Mouse (Mus musculus) embryo, embryonic 10 days (tissue): ENCODE data around the gene Mpst.
A peak's percentile ranks its signal among the peaks of the same experiment; 100 is the strongest.

Experiments
- DNase-seq: peaks from one replicate; pipeline ENCODE4 v3.0.0-alpha.2; 2015; ENCODE audit warnings: low spot score

Mpst gene

GRCm38 (mm10) chr15:78406293-78406934 is at the start of gene Mpst:
Gene Mpst (plus strand): TSS chr15:78406416.
- peak; percentile 92 for DNase-seq

- DNase-seq: no peak
Measured at GRCm38 (mm10) chr15:78365916-78366315, 40.3 kb upstream of the Mpst start.

GRCm38 (mm10) chr15:78366875-78367274 is 39.3 kb upstream of the Mpst start:
- no peak for DNase-seq

GRCm38 (mm10) chr15:78367811-78368210 is 38.4 kb upstream of the Mpst start:
- DNase-seq: no peak

GRCm38 (mm10) chr15:78368926-78369346 is 37.3 kb upstream of the Mpst start:
- DNase-seq: peak; percentile 77

GRCm38 (mm10) chr15:78369641-78370040 is 36.6 kb upstream of the Mpst start:
- DNase-seq: no peak

- DNase-seq: no peak
Measured at GRCm38 (mm10) chr15:78372796-78373195, 33.4 kb upstream of the Mpst start.

GRCm38 (mm10) chr15:78374204-78374603 is 32.0 kb upstream of the Mpst start:
- DNase-seq: no peak

GRCm38 (mm10) chr15:78377859-78378258 is 28.4 kb upstream of the Mpst start:
- no peak for DNase-seq

- no peak for DNase-seq
Measured at GRCm38 (mm10) chr15:78378556-78378955, 27.7 kb upstream of the Mpst start.

- DNase-seq: no peak
Measured at GRCm38 (mm10) chr15:78380208-78380607, 26.0 kb upstream of the Mpst start.

DNA sequence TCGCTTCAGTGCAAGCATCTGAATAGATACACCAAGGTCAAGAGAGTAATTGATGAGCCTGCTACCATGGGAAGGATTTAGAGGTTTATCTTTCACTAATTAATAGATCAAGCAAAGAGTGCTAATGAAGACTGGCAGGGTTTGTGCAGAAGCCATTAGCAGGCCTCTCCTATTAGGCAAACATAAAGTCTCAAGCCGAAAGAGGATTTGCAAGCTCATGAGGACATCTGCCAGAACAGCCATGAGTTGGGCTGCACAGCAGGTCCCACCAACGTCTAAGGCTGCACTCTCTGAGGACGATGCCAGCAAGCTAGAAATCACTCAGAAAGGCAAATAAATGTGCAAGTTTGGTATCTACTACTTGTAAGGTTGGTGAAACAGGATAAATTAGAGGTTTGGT is 25.5 kb upstream of the Mpst start:
- no peak for DNase-seq

DNA sequence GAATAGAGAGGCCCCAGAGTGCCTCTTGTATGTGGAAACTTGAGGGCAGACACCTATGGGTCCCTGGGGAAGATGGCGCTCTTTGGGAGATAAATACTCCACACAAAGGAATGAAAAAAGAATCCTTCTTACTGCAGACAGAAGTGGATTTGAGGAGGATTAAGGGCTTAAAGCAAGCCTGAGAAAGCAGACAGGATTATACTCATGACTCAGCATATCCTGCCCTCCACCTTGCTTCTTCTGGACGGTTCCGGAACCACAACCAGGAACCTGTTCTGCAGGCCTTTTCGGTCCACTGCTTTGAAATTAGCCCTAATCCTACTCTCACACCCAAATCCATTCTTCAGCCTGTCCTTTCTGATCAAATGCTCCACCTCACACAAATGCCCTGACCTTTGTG is 24.1 kb upstream of the Mpst start:
- DNase-seq: no peak

DNA sequence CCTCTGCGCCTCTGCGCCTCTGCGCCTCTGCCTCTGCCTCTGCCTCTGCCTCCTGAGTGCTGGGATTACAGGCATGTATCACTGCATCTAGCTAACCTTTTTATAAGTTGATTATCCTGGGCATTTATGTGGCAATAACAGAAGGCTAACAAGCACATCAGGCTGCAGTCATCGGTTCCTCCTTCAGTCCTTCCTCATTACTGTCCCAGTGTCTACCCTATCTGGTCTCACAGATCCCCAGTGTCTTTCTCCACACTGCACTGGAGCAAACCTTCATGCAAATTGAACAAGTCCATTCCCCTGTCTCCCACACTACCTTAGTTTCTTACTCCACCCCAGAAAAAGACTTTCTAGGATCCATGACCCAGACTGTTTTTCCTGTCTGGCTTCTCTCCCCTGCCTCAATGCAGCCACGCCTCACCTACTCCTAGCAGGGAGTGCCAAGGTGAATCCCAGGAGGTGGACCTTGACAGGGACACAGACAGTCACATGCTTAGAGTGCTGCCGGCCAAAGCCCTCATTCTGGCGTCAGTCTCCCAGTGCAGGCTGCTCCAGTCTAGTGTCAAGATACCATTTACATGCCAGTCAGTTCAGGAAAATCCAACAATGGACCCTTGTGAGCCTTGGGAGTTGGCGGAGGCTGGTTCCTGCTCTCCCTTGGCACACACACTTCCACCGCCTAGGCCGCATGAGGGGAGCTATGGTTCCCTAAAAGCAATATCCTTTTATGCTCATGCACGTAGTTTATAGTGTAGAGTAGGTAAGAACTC is 22.6 kb upstream of the Mpst start:
- no peak for DNase-seq

DNA sequence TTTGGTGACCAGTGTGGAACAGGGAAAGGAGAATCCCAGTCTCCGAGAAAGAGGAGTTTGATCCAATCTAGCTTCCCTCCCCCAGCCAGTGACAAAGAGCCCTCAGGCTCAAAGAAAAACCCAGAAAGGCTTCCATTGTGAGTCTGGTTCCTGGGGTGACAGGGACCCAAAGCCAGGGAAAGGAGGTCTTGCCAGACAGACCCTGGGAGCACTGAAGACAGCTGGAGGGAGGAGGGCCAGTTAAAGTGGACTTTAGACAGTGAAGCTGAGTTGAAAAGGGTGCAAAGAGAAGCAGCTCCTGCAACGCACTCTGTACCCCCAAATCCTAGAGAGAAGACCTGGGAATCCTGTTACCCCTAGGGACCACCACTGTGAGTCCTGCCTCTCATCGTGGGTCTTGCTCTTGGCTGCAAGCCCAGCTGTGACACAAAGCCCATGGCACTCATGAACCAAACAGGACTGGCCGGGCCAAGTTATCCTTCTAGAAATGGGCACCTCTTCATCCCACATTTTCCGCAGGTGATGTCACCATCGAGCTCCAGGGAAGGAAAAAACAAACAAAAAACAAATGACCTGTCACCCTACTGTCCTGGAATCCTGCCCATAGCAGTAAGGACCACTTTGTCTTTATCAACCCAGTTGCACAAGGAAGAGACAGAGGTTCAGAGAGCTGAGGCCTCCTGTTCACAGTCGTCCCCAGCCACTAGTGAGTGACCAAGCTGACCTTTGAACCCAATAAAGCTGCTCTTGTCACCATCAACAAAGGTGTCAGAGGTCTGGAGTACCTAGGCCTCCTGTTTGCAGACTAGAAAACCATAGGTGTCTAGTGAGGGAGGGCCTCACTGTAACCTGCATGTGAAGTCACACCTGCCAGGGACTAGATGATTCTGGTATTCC is 21.7 kb upstream of the Mpst start:
- no peak for DNase-seq

GRCm38 (mm10) chr15:78385564-78385963 is 20.7 kb upstream of the Mpst start:
- DNase-seq: no peak

DNA sequence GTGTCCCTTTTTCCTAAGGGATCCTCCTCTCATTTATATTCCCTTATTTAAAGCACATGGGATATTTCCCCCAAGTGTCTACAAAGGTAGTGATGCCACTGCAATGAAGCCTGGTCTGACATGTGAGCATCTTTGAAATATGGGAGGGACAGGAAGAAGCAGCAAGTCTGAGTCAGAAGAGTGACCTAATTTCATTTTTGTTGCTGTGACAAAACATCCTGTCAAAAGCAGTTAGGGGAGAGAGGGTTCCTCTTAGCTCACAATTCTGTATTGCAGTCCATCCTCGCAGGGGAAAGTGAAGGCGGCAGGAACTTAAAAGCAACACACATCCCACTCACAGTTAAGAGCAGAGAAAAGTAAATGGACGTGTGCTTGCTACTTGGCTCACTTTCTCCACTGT is 15.4 kb upstream of the Mpst start:
- DNase-seq: no peak

DNA sequence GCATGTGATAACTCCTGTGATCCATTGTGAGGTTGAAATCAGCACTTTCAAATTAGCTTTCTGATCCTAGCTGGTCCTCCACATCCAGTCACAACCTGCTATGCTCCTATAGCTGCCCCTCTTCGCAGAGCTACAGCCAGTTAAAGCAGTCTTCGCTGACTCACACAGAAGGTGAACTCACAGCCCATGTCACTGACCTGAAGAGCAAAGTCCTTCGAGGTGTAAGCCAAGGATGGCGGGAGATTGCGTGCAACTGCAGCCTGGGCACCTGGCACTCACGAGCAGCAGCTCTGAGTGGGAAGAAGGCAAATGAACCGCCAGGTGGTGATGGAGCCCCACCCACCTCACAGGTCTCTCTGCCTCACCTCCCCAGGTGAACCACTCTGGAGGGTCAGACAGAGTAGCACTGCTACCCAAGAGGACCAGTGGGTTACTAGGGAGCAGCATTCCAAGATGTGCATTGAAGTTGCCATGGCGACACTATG is 10.7 kb upstream of the Mpst start, which contains the start of gene Tex33:
Gene Tex33 (minus strand): TSS at position 435 of the 485 bp plus-strand sequence.
- DNase-seq: no peak

DNA sequence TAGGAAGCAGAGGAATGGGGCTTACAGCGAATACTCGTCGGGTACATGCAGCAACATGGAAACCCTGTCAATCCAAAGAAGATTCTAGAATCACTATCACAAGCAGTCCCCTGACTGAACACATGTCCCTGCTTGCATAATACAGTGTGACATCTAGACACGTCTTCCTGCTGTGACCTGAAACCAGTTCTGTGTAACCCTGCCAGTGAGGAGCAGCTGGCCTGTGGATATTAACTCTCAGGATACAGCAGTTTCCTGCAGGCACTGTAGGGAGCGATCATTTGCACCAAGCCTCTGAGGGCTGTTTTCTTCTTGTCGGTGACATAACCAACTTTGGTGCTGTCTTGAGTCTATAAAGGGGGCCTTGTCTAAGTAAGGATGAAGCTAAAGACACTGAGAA is 4.9 kb upstream of the Mpst start:
- DNase-seq: no peak

- no peak for DNase-seq
Measured at GRCm38 (mm10) chr15:78401921-78402320, 4.3 kb upstream of the Mpst start.

- no peak for DNase-seq
Measured at GRCm38 (mm10) chr15:78402423-78402822, 3.8 kb upstream of the Mpst start.

DNA sequence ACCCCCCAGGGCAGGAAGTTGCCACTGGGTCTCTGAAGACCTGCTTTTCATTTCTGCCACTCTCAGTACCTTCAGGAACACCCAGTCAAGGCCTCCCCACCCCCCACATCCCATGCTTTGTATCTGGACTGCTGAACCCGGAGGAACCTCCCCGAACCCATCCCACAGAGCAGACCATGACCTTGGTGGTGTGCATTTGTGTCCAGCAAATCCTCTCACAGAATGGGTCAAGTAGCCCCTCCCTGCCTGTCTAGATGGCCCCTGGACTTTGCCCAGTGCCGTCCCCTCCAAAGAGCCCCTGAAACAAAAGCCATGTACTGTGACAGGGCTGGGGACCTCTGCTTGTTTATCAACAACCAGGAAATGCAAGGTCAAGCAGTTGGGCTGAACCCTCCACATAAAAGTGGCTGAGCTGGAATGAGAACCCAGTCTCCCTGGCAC is 2.9 kb upstream of the Mpst start:
- DNase-seq: no peak
